Mouse (Mus musculus): ENCODE results near the gene Gm11564. TPM values are rescaled to one million over a fixed set of nuclear protein-coding genes. Genes with fewer than 3 reads are reported as not detected.
"Not testable (repeated sequence)": the region's sequence is repeated elsewhere in the genome, so short reads cannot be mapped to it uniquely, and the experiment has no call there.

Gene Gm11564
- polyA plus RNA-seq, 1 experiment from 2014 or later, result not detected

DNA sequence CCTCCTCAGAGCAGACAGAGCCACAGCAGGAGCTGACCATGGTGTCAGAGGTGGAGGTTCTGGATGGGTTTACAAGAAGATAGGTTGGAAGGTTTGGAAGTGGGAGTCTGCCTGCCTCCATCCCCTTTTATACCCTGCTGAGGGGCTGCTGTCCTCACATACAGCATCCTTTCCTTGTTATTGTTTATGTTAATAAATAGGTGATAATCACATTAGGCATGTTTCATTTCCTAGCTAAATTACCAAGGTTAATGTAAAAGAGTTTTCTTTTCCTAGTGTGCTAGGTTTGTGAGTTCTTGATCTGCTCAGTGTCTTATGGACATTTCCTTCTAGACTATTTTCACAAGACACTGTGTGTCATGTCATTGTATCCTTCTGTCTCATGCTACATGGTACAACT, 5.7 kb downstream of the Gm11564 start, which contains the start of gene Krtap4-13:
Krtap4-13 (minus strand) TSS at position 101 of the 400 bp plus-strand sequence.
- not testable (repeated sequence) for H3K27ac ChIP-seq (ENCODE audit: low read depth, low read length); H3K4me3 ChIP-seq (ENCODE audit: low read depth, low read length); H3K9ac ChIP-seq (ENCODE audit: low read length); H3K27me3 ChIP-seq (ENCODE audit: control insufficient read depth, insufficient read depth, low read length); DNase-seq (ENCODE audit: low spot score, missing footprints); H3K4me2 ChIP-seq; H3K4me1 ChIP-seq (ENCODE audit: control insufficient read depth, insufficient read depth, low read length); H3K36me3 ChIP-seq (ENCODE audit: control insufficient read depth, insufficient read depth, low read length); ATAC-seq (ENCODE audit: low FRiP score); H3K9me3 ChIP-seq (ENCODE audit: control insufficient read depth, low read length)

DNA sequence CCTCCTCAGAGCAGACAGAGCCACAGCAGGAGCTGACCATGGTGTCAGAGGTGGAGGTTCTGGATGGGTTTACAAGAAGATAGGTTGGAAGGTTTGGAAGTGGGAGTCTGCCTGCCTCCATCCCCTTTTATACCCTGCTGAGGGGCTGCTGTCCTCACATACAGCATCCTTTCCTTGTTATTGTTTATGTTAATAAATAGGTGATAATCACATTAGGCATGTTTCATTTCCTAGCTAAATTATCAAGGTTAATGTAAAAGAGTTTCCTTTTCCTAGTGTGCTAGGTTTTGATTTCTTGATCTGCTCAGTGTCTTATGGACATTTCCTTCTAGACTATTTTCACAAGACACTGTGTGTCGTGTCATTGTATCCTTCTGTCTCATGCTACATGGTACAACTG, 11.1 kb downstream of the Gm11564 start, which contains the start of gene Gm11554:
Gm11554 (minus strand) TSS at position 101 of the 400 bp plus-strand sequence.
- not testable (repeated sequence) for H3K27me3 ChIP-seq (ENCODE audit: control insufficient read depth, insufficient read depth, low read length); H3K9me3 ChIP-seq (ENCODE audit: control insufficient read depth, low read length); ATAC-seq (ENCODE audit: low FRiP score); H3K36me3 ChIP-seq (ENCODE audit: control insufficient read depth, insufficient read depth, low read length); H3K4me1 ChIP-seq (ENCODE audit: control insufficient read depth, insufficient read depth, low read length); H3K27ac ChIP-seq (ENCODE audit: low read depth, low read length); H3K4me2 ChIP-seq; DNase-seq (ENCODE audit: low spot score, missing footprints); H3K4me3 ChIP-seq (ENCODE audit: low read depth, low read length); H3K9ac ChIP-seq (ENCODE audit: low read length)
- no CpG with 5 or more reads among the region's 1 CpGs for WGBS

DNA sequence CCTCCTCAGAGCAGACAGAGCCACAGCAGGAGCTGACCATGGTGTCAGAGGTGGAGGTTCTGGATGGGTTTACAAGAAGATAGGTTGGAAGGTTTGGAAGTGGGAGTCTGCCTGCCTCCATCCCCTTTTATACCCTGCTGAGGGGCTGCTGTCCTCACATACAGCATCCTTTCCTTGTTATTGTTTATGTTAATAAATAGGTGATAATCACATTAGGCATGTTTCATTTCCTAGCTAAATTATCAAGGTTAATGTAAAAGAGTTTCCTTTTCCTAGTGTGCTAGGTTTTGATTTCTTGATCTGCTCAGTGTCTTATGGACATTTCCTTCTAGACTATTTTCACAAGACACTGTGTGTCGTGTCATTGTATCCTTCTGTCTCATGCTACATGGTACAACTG, 16.6 kb downstream of the Gm11564 start, which contains the start of gene Gm11569:
Gm11569 (minus strand) TSS at position 101 of the 400 bp plus-strand sequence.
- not testable (repeated sequence) for H3K9ac ChIP-seq (ENCODE audit: low read length); H3K4me1 ChIP-seq (ENCODE audit: control insufficient read depth, insufficient read depth, low read length); H3K4me2 ChIP-seq; H3K27ac ChIP-seq (ENCODE audit: low read depth, low read length); H3K4me3 ChIP-seq (ENCODE audit: low read depth, low read length); H3K9me3 ChIP-seq (ENCODE audit: control insufficient read depth, low read length); H3K27me3 ChIP-seq (ENCODE audit: control insufficient read depth, insufficient read depth, low read length); H3K36me3 ChIP-seq (ENCODE audit: control insufficient read depth, insufficient read depth, low read length); DNase-seq (ENCODE audit: low spot score, missing footprints); ATAC-seq (ENCODE audit: low FRiP score)
- no CpG with 5 or more reads among the region's 1 CpGs for WGBS

DNA sequence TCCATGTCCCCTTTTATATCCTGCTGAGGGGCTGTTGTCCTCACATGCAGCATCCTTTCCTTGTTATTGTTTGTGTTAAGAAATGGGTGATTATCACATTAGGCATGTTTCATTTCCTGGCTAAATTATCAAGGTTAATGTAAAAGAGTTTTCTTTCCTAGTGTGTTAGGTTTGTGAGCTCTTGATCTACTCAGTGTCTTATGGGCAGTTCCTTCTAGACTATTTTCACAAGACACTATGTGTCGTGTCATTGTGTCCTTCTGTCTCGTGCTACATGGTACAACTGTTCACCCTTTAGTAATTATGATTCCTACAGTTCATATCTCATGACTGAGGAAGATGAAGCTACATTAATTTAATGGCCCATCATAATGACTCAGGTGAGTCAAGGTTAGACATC, 22.1 kb downstream of the Gm11564 start, which contains the start of gene Gm11596:
Gm11596 (minus strand) TSS at position 101 of the 400 bp plus-strand sequence.
- ATAC-seq (ENCODE audit: low FRiP score), result no peak
- Histone ChIP-seq H3K9me3 (ENCODE audit: control insufficient read depth, low read length) (no peaks in the 10 kb centered on the region), H3K4me2 (no peak within 1 kb of the TSS), H3K9ac (ENCODE audit: low read length) (no peak within 1 kb of the TSS), H3K4me3 (ENCODE audit: low read depth, low read length) (no peak within 1 kb of the TSS), H3K27me3 (ENCODE audit: control insufficient read depth, insufficient read depth, low read length) (no peaks in the 10 kb centered on the region), H3K4me1 (ENCODE audit: control insufficient read depth, insufficient read depth, low read length) (no peaks in the 10 kb centered on the region), H3K27ac (ENCODE audit: low read depth, low read length) (no peak within 1 kb of the TSS), H3K36me3 (ENCODE audit: control insufficient read depth, insufficient read depth, low read length) (no peaks in the 10 kb centered on the region)
- no peak for DNase-seq (ENCODE audit: low spot score, missing footprints)
- 86% methylated on average over 2 of the region's 2 CpGs for WGBS

DNA sequence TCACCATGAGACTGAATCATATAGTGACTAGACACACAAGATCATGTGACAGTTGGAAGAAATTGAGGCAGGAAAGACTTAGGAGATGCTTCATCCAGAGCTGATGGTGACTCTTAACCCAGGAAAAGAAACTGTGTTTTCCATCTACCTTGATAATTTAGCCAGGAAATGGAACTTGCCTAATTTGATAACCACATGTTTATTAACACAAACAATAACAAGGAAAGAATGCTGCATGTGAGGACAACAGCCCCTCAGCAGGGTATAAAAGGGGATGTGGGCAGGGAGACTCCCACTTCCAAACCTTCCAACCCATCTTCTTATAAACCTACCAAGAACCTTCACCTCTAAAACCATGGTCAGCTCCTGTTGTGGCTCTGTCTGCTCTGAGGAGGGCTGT, 30.6 kb downstream of the Gm11564 start, which contains the start of gene Krtap4-9:
Krtap4-9 (plus strand) TSS at position 301 of the 400 bp plus-strand sequence.
- ATAC-seq (ENCODE audit: low FRiP score); H3K4me1 ChIP-seq (ENCODE audit: control insufficient read depth, insufficient read depth, low read length); DNase-seq (ENCODE audit: low spot score, missing footprints); H3K9me3 ChIP-seq (ENCODE audit: control insufficient read depth, low read length); H3K9ac ChIP-seq (ENCODE audit: low read length); H3K4me3 ChIP-seq (ENCODE audit: low read depth, low read length); H3K27me3 ChIP-seq (ENCODE audit: control insufficient read depth, insufficient read depth, low read length); H3K27ac ChIP-seq (ENCODE audit: low read depth, low read length); H3K36me3 ChIP-seq (ENCODE audit: control insufficient read depth, insufficient read depth, low read length); H3K4me2 ChIP-seq: not testable (repeated sequence)

DNA sequence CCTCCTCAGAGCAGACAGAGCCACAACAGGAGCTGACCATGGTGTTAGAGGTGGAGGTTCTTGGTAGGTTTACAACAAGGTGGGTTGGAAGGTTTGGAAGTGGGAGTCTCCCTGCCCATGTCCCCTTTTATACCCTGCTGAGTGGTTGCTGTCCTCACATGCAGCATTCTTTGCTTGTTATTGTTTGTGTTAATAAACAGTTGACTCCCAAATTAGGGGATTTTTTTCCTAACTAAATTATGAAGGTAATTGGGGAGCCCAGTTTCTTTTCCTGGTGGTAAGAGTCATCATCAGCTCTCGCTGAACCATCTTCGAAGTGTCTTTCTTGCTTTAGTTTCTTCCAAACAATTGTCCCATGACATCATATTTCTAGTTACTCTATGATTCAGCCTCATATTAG, 34.9 kb downstream of the Gm11564 start, which contains the start of gene Krtap4-8:
Krtap4-8 (minus strand) TSS at position 101 of the 400 bp plus-strand sequence.
- Histone ChIP-seq H3K4me3 (ENCODE audit: low read depth, low read length) (no peak within 1 kb of the TSS), H3K4me2 (no peak within 1 kb of the TSS), H3K27ac (ENCODE audit: low read depth, low read length) (no peak within 1 kb of the TSS), H3K9ac (ENCODE audit: low read length) (no peak within 1 kb of the TSS), H3K27me3 (ENCODE audit: control insufficient read depth, insufficient read depth, low read length) (no peaks in the 10 kb centered on the region), H3K4me1 (ENCODE audit: control insufficient read depth, insufficient read depth, low read length) (peaks cover 4% of the 10 kb centered on the region), H3K9me3 (ENCODE audit: control insufficient read depth, low read length) (no peaks in the 10 kb centered on the region), H3K36me3 (ENCODE audit: control insufficient read depth, insufficient read depth, low read length) (no peaks in the 10 kb centered on the region)
- WGBS, result 92% methylated on average over 2 of the region's 2 CpGs
- ATAC-seq (ENCODE audit: low FRiP score) (no peak), DNase-seq (ENCODE audit: low spot score, missing footprints) (no peak)

DNA sequence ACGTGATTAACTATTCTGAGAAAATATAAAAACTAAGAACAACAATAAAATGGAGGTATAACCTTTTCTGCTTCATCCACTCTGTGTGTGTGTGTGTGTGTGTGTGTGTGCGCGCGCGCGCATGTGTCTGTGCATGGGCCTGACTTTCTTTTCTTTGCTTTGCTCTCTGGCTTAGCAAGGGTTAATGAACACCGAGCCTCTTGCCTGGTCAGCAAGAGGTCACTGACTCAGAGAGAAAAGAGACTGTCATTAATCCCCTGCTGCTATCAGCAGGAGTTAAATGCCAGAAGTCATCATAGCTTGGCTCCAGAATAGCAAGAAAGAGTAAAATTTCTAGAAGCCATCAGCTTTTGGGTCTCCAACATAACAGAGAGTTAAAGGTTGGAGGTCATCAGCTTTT, 37.1 kb downstream of the Gm11564 start:
- WGBS, result 66% methylated on average over 7 of the region's 7 CpGs
- H3K36me3 ChIP-seq (ENCODE audit: control insufficient read depth, insufficient read depth, low read length), result no peaks in the 10 kb centered on the region

DNA sequence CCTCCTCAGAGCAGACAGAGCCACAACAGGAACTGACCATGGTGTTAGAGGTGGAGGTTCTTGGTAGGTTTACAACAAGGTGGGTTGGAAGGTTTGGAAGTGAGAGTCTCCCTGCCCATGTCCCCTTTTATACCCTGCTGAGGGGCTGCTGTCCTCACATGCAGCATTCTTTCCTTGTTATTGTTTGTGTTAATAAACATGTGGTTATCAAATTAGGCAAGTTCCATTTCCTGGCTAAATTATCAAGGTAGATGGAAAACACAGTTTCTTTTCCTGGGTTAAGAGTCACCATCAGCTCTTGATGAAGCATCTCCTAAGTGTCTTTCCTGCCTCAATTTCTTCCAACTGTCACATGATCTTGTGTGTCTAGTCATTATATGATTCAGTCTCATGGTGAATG, 42.7 kb downstream of the Gm11564 start, which contains the start of gene Gm11595:
Gm11595 (minus strand) TSS at position 101 of the 400 bp plus-strand sequence.
- not testable (repeated sequence) for H3K9me3 ChIP-seq (ENCODE audit: control insufficient read depth, low read length); H3K4me2 ChIP-seq; H3K9ac ChIP-seq (ENCODE audit: low read length); H3K36me3 ChIP-seq (ENCODE audit: control insufficient read depth, insufficient read depth, low read length); DNase-seq (ENCODE audit: low spot score, missing footprints); H3K27ac ChIP-seq (ENCODE audit: low read depth, low read length); ATAC-seq (ENCODE audit: low FRiP score); H3K4me3 ChIP-seq (ENCODE audit: low read depth, low read length); H3K27me3 ChIP-seq (ENCODE audit: control insufficient read depth, insufficient read depth, low read length); H3K4me1 ChIP-seq (ENCODE audit: control insufficient read depth, insufficient read depth, low read length)

More for the DNA sequence above, 37.1 kb downstream of the Gm11564 start:
- H3K9ac ChIP-seq (ENCODE audit: low read length), result no peak overlapping the region
- no peak overlapping the region for H3K4me2 ChIP-seq
- no peak overlapping the region for H3K27ac ChIP-seq (ENCODE audit: low read depth, low read length)
- ATAC-seq (ENCODE audit: low FRiP score) (no peak), DNase-seq (ENCODE audit: low spot score, missing footprints) (no peak)
- no peaks in the 10 kb centered on the region for H3K9me3 ChIP-seq (ENCODE audit: control insufficient read depth, low read length)
- H3K27me3 ChIP-seq (ENCODE audit: control insufficient read depth, insufficient read depth, low read length), result no peaks in the 10 kb centered on the region
- H3K4me3 ChIP-seq (ENCODE audit: low read depth, low read length), result no peak overlapping the region
- H3K4me1 ChIP-seq (ENCODE audit: control insufficient read depth, insufficient read depth, low read length), result peaks cover 4% of the 10 kb centered on the region

DNA sequence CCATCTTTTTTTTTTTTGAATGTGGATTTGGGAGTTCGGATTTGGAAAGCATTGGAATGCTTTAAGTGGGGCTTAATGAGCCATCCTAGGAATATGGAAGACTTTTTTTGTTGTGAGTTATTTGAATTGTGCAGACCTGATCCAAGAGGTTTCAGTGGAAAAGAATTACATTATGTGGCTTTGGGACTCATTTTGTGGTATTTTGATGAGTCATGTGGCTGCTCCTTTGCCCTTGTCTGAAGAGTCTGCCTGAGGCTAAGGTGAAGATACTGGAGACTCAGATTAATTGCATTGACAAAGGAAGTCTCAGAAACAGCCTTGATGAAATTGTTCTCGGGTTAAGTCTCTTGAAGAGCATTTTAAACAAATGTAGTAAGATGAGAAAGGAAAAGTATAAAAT, 47.1 kb downstream of the Gm11564 start:
- H3K36me3 ChIP-seq (ENCODE audit: control insufficient read depth, insufficient read depth, low read length), result no peaks in the 10 kb centered on the region
- no peak overlapping the region for H3K27ac ChIP-seq (ENCODE audit: low read depth, low read length)
- H3K9me3 ChIP-seq (ENCODE audit: control insufficient read depth, low read length), result no peaks in the 10 kb centered on the region
- DNase-seq (ENCODE audit: low spot score, missing footprints), result no peak
- 72% methylated on average over 2 of the region's 2 CpGs for whole genome bisulfite sequencing
- no peak overlapping the region for H3K9ac ChIP-seq (ENCODE audit: low read length)
- H3K27me3 ChIP-seq (ENCODE audit: control insufficient read depth, insufficient read depth, low read length), result no peaks in the 10 kb centered on the region
- H3K4me1 ChIP-seq (ENCODE audit: control insufficient read depth, insufficient read depth, low read length), result no peaks in the 10 kb centered on the region
- no peak for ATAC-seq (ENCODE audit: low FRiP score)
- no peak overlapping the region for H3K4me2 ChIP-seq
- H3K4me3 ChIP-seq (ENCODE audit: low read depth, low read length), result no peak overlapping the region

Measured in midbrain, embryonic 11.5 days (tissue).